Mouse (Mus musculus): Measurements from ENCODE around the gene Acvr1.

DNA sequence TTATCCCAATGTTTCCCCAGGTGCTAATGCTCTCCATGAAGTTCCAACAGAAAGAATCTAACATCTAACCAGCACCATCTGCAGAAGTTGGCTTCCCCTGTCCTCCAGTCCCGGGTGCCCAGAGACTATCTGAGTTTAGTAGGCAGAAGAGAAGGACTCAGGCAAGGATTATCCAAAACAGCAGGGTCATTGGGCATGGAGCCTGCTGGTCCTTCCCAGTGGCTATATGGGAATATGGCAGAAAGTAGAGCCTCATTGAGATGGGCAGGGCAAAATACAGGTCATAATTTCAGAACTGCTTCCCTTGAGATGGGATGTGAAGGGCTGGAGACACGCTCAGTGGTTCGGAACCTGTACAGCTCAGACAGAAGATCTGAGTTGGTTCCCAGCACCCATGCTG is 39.2 kb downstream of the Acvr1 start:
- TF ChIP-seq POLR2A (IDR thresholded peaks at IDR 0.05; ENCODE audit: insufficient read depth, low read depth, low read length), result no peak
- no peak for TF ChIP-seq CTCF (IDR thresholded peaks at IDR 0.05; ENCODE audit: insufficient read depth, low read depth, low read length)
